Mouse (Mus musculus) hindlimb bud, embryonic 11.5 days (tissue): Measurements from ENCODE around the gene Eomes.

Experiments used
- DNase-seq: peaks from one replicate; pipeline ENCODE4 v3.0.0-alpha.2; 2012; ENCODE audit warnings: low read depth, low spot score; ENCODE audit errors: extremely low spot score

Gene Eomes

GRCm38 (mm10) chr9:118477961-118478360 lies at the start of gene Eomes:
Gene Eomes, plus strand, starts transcription at chr9:118478212.
- DNase-seq = no peak

- no peak for DNase-seq
These were observed 33.2 kb upstream of the Eomes start for GRCm38 (mm10) chr9:118444809-118445208.

- no peak for DNase-seq
These were observed 28.7 kb upstream of the Eomes start for GRCm38 (mm10) chr9:118449336-118449735.

- no peak for DNase-seq
These were observed 24.6 kb upstream of the Eomes start for GRCm38 (mm10) chr9:118453427-118453826.

- no peak for DNase-seq
These were observed 22.7 kb upstream of the Eomes start for GRCm38 (mm10) chr9:118455188-118455845.

- no peak for DNase-seq
These were observed 21.6 kb upstream of the Eomes start for GRCm38 (mm10) chr9:118456405-118456804.

- no peak for DNase-seq
These were observed 20.0 kb upstream of the Eomes start for GRCm38 (mm10) chr9:118458039-118458438.

GRCm38 (mm10) chr9:118464031-118464430 lies 14.0 kb upstream of the Eomes start:
- DNase-seq = no peak

- no peak for DNase-seq
These were observed 9.7 kb upstream of the Eomes start for GRCm38 (mm10) chr9:118468301-118468700.

GRCm38 (mm10) chr9:118469272-118469671 lies 8.7 kb upstream of the Eomes start:
- no peak for DNase-seq

- no peak for DNase-seq
These were observed 6.7 kb upstream of the Eomes start for GRCm38 (mm10) chr9:118471296-118471695.

GRCm38 (mm10) chr9:118476211-118476765 lies 1.7 kb upstream of the Eomes start:
- DNase-seq = no peak

- DNase-seq = no peak
These were observed 1.2 kb upstream of the Eomes start for GRCm38 (mm10) chr9:118476766-118477271.

- DNase-seq = no peak
These were observed 606 bp upstream of the Eomes start for GRCm38 (mm10) chr9:118477281-118477931.

- DNase-seq = no peak
These were observed 436 bp downstream of the Eomes start for GRCm38 (mm10) chr9:118478458-118478838.

GRCm38 (mm10) chr9:118478839-118479507 lies 961 bp downstream of the Eomes start:
- no peak for DNase-seq

- DNase-seq = no peak
These were observed 1.7 kb downstream of the Eomes start for GRCm38 (mm10) chr9:118479508-118480291.

GRCm38 (mm10) chr9:118480292-118480690 lies 2.3 kb downstream of the Eomes start:
- DNase-seq = no peak

- no peak for DNase-seq
These were observed 4.2 kb downstream of the Eomes start for GRCm38 (mm10) chr9:118482210-118482609.

- DNase-seq = no peak
These were observed 8.5 kb downstream of the Eomes start for GRCm38 (mm10) chr9:118486361-118487095.
